Mouse (Mus musculus): ENCODE measurements around the gene E130308A19Rik. TPM values are rescaled to one million over a fixed set of nuclear protein-coding genes. Genes with fewer than 3 reads are reported as not detected.

The E130308A19Rik gene
- total and polyA plus RNA-seq, 2 experiments from 2014 or later = 22.6 to 24.9 TPM

DNA sequence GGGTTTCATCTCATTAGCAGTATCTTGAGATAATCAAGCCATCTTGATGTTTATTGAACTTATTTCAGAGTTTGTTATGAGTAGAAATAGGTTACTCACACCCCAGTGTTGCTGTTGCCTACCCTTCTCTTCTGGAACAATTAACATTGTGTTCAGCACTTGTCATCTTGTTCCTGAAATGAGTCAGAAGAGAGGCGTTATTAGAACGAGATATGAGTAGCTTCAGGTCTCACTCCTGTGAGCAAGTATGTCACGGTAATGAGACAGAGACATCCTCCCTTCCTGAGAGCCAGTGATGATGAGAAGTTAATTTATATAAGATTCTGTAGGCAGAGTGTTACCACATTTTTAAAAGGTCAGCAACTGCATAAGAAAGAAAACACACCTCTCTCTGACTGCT, 56.5 kb downstream of the E130308A19Rik start:
- H3K9me3 ChIP-seq (ENCODE audit: low read length) = no peaks in the 10 kb centered on the region
- H3K27ac ChIP-seq (ENCODE audit: low read depth, low read length) = no peak overlapping the region
- no peak overlapping the region for H3K9ac ChIP-seq
- no peaks in the 10 kb centered on the region for H3K36me3 ChIP-seq (ENCODE audit: insufficient read depth)
- DNase-seq (no peak), ATAC-seq (no peak)
- H3K4me2 ChIP-seq (ENCODE audit: low read depth) = no peak overlapping the region
- WGBS = 85% methylated on average over 3 of the region's 3 CpGs
- TF ChIP-seq CTCF (IDR thresholded peaks at IDR 0.05; ENCODE audit: low read depth) = no peak
- no peak overlapping the region for H3K4me3 ChIP-seq (ENCODE audit: low read depth, low read length)
- no peaks in the 10 kb centered on the region for H3K4me1 ChIP-seq (ENCODE audit: insufficient read depth)
- no peaks in the 10 kb centered on the region for H3K27me3 ChIP-seq (ENCODE audit: insufficient read depth, low read length)

DNA sequence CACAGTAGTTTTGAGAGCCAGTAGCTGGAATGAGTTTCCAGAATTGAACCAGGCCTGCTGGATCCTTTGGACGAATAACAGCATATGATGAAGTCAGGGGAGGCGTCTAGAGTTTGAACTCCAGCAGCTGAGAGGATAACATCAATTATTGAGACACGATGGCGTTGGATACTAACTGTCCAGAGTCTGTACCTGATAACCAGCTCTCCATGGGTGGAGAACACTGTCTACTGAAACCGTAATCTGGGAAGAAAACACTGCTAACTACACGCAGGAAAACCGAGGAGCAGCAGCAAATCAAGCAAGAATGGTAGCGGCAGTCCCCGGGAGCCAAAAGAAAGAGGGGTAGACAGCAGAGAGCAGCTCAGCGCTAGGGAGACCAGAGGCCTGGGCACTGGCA, 56.9 kb downstream of the E130308A19Rik start:
- ATAC-seq = no peak
- 75% methylated on average over 10 of the region's 10 CpGs for WGBS
- H3K36me3 ChIP-seq (ENCODE audit: insufficient read depth) = no peaks in the 10 kb centered on the region
- no peak overlapping the region for H3K27ac ChIP-seq (ENCODE audit: low read depth, low read length)
- H3K9me3 ChIP-seq (ENCODE audit: low read length) = no peaks in the 10 kb centered on the region
- H3K27me3 ChIP-seq (ENCODE audit: insufficient read depth, low read length) = no peaks in the 10 kb centered on the region
- no peak overlapping the region for H3K9ac ChIP-seq
- H3K4me2 ChIP-seq (ENCODE audit: low read depth) = no peak overlapping the region
- no peak for DNase-seq
- H3K4me3 ChIP-seq (ENCODE audit: low read depth, low read length) = no peak overlapping the region
- TF ChIP-seq CTCF (IDR thresholded peaks at IDR 0.05; ENCODE audit: low read depth) = no peak
- no peaks in the 10 kb centered on the region for H3K4me1 ChIP-seq (ENCODE audit: insufficient read depth)

DNA sequence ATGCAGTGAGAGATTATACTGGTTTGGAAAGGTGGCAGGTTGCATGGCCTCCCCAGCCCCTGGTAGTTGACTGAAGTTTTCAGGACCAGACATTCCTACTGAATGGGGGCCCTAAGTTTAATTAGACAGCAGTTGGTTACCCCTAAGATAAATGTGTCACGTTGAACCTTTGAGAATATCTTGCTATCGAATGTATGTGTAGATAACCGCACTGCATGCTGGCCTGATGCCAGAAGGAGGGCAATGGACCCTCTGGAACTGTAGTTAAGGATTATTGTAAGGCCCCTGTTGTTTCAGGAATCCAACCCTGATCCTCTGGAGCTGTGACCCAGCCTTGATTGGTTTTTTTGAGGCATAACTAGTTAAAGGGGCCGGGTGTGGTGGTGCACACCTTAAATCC, 58.3 kb downstream of the E130308A19Rik start:
- Histone ChIP-seq H3K4me1 (ENCODE audit: insufficient read depth) (no peaks in the 10 kb centered on the region), H3K9ac (no peak overlapping the region), H3K27me3 (ENCODE audit: insufficient read depth, low read length) (no peaks in the 10 kb centered on the region), H3K4me3 (ENCODE audit: low read depth, low read length) (no peak overlapping the region), H3K36me3 (ENCODE audit: insufficient read depth) (no peaks in the 10 kb centered on the region), H3K27ac (ENCODE audit: low read depth, low read length) (no peak overlapping the region), H3K9me3 (ENCODE audit: low read length) (no peaks in the 10 kb centered on the region), H3K4me2 (ENCODE audit: low read depth) (no peak overlapping the region)
- WGBS = 76% methylated on average over 4 of the region's 4 CpGs
- TF ChIP-seq CTCF (IDR thresholded peaks at IDR 0.05; ENCODE audit: low read depth) = no peak
- DNase-seq (no peak), ATAC-seq (no peak)

DNA sequence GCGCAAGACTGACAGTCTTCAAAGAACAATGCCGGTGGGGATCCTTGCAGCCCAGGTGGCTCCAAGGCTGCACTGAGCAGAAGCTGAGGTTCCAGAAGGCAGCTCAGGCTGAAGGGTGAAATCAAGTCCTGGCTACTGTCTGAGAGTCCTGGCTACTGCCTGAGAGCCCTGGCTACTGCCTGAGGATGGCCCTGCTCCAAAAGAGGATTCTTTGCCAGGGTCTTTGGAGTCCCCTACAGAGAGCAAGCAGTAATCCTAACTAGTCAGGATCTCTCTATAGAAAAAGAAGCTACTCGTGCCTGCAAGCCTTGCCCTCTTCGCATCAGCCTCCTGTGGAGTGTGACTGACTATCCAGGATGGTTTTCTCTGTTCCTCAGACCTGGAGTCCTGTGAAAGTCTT, 60.7 kb downstream of the E130308A19Rik start:
- Histone ChIP-seq H3K4me1 (ENCODE audit: insufficient read depth) (no peaks in the 10 kb centered on the region), H3K9me3 (ENCODE audit: low read length) (no peaks in the 10 kb centered on the region), H3K27ac (ENCODE audit: low read depth, low read length) (no peak overlapping the region), H3K4me3 (ENCODE audit: low read depth, low read length) (no peak overlapping the region), H3K4me2 (ENCODE audit: low read depth) (no peak overlapping the region), H3K9ac (no peak overlapping the region), H3K36me3 (ENCODE audit: insufficient read depth) (no peaks in the 10 kb centered on the region; the same call in 1 of the 2 replicates), H3K27me3 (ENCODE audit: insufficient read depth, low read length) (no peaks in the 10 kb centered on the region)
- WGBS = 74% methylated on average over 4 of the region's 4 CpGs
- ATAC-seq (no peak), DNase-seq (no peak)
- no peak for TF ChIP-seq CTCF (IDR thresholded peaks at IDR 0.05; ENCODE audit: low read depth)

DNA sequence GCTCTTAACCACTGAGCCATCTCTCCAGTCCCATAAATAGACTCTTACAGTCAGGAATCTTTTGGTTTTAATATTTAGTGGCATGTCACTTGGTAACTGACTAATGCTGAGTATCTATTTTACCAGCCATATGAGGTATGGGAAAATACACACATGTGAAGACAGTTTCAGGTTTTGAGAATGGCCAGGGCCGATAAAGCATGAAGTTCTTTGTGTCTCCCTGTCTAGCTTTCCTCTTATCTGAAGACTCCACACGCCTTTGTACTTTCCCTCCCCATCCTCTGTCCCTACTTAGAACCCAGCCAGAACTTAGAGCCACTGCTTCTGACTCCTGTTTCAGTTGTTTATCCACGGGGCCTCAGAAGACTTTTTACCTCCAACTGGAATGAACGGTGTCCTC, 63.0 kb downstream of the E130308A19Rik start:
- no peak overlapping the region for H3K4me3 ChIP-seq (ENCODE audit: low read depth, low read length)
- H3K27me3 ChIP-seq (ENCODE audit: insufficient read depth, low read length) = no peaks in the 10 kb centered on the region
- no peaks in the 10 kb centered on the region; the same call in 1 of the 2 replicates for H3K36me3 ChIP-seq (ENCODE audit: insufficient read depth)
- H3K4me2 ChIP-seq (ENCODE audit: low read depth) = no peak overlapping the region
- H3K27ac ChIP-seq (ENCODE audit: low read depth, low read length) = no peak overlapping the region
- H3K9ac ChIP-seq = no peak overlapping the region
- WGBS = 89% methylated on average over 4 of the region's 4 CpGs
- ATAC-seq = no peak
- no peak for DNase-seq
- H3K9me3 ChIP-seq (ENCODE audit: low read length) = no peaks in the 10 kb centered on the region
- no peaks in the 10 kb centered on the region for H3K4me1 ChIP-seq (ENCODE audit: insufficient read depth)
- TF ChIP-seq CTCF (IDR thresholded peaks at IDR 0.05; ENCODE audit: low read depth) = no peak

DNA sequence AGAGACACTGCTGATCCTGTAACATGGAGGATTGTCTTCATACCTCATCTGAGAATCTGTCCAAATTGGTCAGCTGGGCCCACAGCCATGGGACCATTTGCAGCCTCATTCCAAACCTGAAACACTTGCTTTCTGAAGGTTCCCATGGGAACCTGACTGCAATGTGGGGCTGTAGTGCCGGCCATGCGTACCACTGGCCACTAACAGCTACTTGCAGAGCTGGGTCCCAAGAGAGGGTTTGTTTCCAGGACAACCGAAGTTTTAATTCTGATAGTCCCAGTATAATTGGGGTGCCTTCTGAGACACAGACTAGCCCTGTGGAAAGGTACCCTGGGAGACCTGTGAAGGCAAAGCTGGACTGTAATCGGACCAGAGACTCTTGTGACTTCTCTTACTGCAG, 64.1 kb downstream of the E130308A19Rik start:
- Histone ChIP-seq H3K4me2 (ENCODE audit: low read depth) (no peak overlapping the region), H3K27me3 (ENCODE audit: insufficient read depth, low read length) (no peaks in the 10 kb centered on the region), H3K36me3 (ENCODE audit: insufficient read depth) (no peaks in the 10 kb centered on the region; the same call in 1 of the 2 replicates), H3K9me3 (ENCODE audit: low read length) (no peaks in the 10 kb centered on the region), H3K4me3 (ENCODE audit: low read depth, low read length) (no peak overlapping the region), H3K9ac (no peak overlapping the region), H3K4me1 (ENCODE audit: insufficient read depth) (no peaks in the 10 kb centered on the region), H3K27ac (ENCODE audit: low read depth, low read length) (no peak overlapping the region)
- no peak for TF ChIP-seq CTCF (IDR thresholded peaks at IDR 0.05; ENCODE audit: low read depth)
- ATAC-seq = peak; percentile 47; the same call in 1 of the 2 replicates
- DNase-seq = no peak
- WGBS = 49% methylated on average over 4 of the region's 4 CpGs

DNA sequence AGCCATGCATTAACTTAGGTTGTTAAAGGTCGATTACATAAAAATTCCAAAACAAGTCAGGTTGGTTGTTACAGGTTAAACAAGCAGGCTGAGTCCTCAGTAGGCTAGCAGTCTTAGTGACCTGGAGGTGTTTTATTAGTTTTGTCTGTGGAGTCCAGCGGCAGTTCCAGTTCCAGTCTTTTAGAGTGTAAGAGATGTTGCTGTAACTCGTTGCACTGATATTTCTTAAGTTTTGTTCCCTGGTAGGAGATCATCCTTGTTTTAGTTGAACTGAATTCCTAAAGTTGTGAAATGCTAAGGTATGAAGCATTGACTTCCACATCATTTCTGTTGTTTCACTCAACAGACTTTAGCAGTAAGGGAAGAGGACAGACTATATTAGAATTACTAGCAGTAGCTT, 70.8 kb downstream of the E130308A19Rik start:
- Histone ChIP-seq H3K27ac (ENCODE audit: low read depth, low read length) (no peak overlapping the region), H3K9ac (no peak overlapping the region), H3K9me3 (ENCODE audit: low read length) (no peaks in the 10 kb centered on the region), H3K4me2 (ENCODE audit: low read depth) (no peak overlapping the region), H3K4me3 (ENCODE audit: low read depth, low read length) (no peak overlapping the region), H3K4me1 (ENCODE audit: insufficient read depth) (no peaks in the 10 kb centered on the region), H3K36me3 (ENCODE audit: insufficient read depth) (no peaks in the 10 kb centered on the region), H3K27me3 (ENCODE audit: insufficient read depth, low read length) (no peaks in the 10 kb centered on the region)
- 94% methylated on average over 3 of the region's 3 CpGs for WGBS
- no peak for ATAC-seq
- no peak for TF ChIP-seq CTCF (IDR thresholded peaks at IDR 0.05; ENCODE audit: low read depth)
- no peak for DNase-seq

DNA sequence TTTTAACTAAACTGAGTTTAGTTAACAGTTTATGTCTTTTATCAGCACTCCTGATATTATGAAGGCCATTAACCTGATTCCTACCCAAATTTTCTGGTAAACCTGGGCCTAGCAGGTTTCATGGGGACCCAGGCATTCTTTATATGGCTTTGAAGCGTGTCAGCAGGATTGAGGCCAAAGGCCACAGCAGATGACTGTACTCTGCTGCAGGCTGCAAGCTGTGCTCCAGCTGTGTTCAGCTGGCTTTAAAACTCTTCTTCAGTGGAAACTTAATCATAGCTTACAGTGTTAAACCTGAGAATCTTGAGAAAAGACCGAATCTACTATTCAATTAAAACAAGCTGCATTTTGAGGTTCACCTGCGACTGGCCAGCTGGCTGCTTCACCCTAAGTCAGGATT, 71.9 kb downstream of the E130308A19Rik start:
- no peak overlapping the region for H3K27ac ChIP-seq (ENCODE audit: low read depth, low read length)
- TF ChIP-seq CTCF (IDR thresholded peaks at IDR 0.05; ENCODE audit: low read depth) = no peak
- no peaks in the 10 kb centered on the region for H3K36me3 ChIP-seq (ENCODE audit: insufficient read depth)
- no peak for DNase-seq
- 67% methylated on average over 3 of the region's 3 CpGs for WGBS
- ATAC-seq = no peak
- no peaks in the 10 kb centered on the region for H3K27me3 ChIP-seq (ENCODE audit: insufficient read depth, low read length)
- no peak overlapping the region for H3K4me2 ChIP-seq (ENCODE audit: low read depth)
- H3K4me1 ChIP-seq (ENCODE audit: insufficient read depth) = no peaks in the 10 kb centered on the region
- no peaks in the 10 kb centered on the region for H3K9me3 ChIP-seq (ENCODE audit: low read length)
- H3K4me3 ChIP-seq (ENCODE audit: low read depth, low read length) = no peak overlapping the region
- H3K9ac ChIP-seq = no peak overlapping the region
